14 mouse cellular contexts compared by ENCODE assay signal in the genomic region with DNA sequence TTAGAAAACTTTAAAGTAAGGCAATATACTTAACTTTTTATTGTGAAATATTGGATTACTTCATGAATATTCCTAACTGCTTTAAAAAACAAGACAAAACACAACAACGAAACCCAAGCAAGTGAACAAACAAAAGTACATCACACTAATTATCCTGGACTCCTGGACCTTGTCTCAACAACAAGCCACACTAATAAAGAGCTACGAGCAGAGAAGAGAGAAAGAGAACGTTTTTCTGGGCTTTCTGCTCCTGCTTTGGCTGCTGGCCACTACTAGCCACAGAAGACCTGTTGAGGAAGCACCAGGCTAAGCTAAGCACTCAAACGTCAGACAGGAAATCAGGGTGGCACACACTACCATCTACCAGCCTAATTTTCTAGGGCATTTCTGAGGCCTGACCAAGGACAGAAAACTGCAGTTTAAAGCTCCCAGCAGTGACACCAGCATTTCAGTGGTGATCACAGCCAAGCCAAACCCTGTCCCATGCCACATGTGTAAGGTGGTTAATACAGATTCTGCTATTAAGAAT. TPM values are rescaled to one million over a fixed set of nuclear protein-coding genes. Genes with fewer than 3 reads are reported as not detected.
A peak's percentile ranks its signal among the peaks of the same experiment; 100 is the strongest.
DNase-seq lines count a peak whose midpoint lies in the region; ATAC-seq and TF ChIP-seq lines count a peak whose summit lies in the region.
"Had no signal": no experiment of that assay in that cellular context is flagged by ENCODE, and none has a peak within 500 bp of the region (broad histone marks: within the 10 kb centered on the region; RNA-seq: fewer than 3 reads in every experiment).

No protein-coding gene starts in this region.

- intact Hi-C loops in gastrocnemius, adult 2 months (cut with DNase I): no loop called here

- H3K4me3 ChIP-seq in gastrocnemius, adult 2 months: no peak overlapping the region
- no peak overlapping the region for H3K4me3 ChIP-seq in liver, embryonic 16.5 days (ENCODE audit: low read depth, low read length)
- H3K4me3 ChIP-seq in liver, embryonic 11.5 days (ENCODE audit: low read depth, low read length): no peak overlapping the region
- no peak overlapping the region for H3K4me3 ChIP-seq in brown adipose tissue, adult 24 weeks (ENCODE audit: insufficient read depth, low read depth, low read length)
- H3K4me3 ChIP-seq: heart, embryonic 10.5 days; left cerebral cortex, adult 2 months had no signal

- 47% methylated on average over 4 of the region's 4 CpGs for WGBS in liver, embryonic 16.5 days (ENCODE audit: insufficient replicate concordance)
- 60% methylated on average over 4 of the region's 4 CpGs for WGBS in liver, embryonic 11.5 days

- TF ChIP-seq CTCF in gastrocnemius, adult 2 months (IDR thresholded peaks at IDR 0.05): no peak

- H3K27ac ChIP-seq in gastrocnemius, adult 2 months: peak overlapping the region; percentile 16
- 0 out of 2 replicates have a peak overlapping the region, but pooled peaks have one; percentile 26 for H3K27ac ChIP-seq in liver, embryonic 16.5 days (ENCODE audit: low read length)
- H3K27ac ChIP-seq in liver, embryonic 11.5 days (ENCODE audit: low read depth, low read length): no peak overlapping the region
- H3K27ac ChIP-seq in brown adipose tissue, adult 24 weeks (replicated peaks; ENCODE audit: low read depth, low read length): peak overlapping the region; percentile 85
- H3K27ac ChIP-seq: heart, embryonic 10.5 days; hindbrain, embryonic 14.5 days; left cerebral cortex, adult 2 months had no signal

- H3K4me1 ChIP-seq in liver, embryonic 16.5 days (ENCODE audit: control insufficient read depth, low read depth, low read length): peaks cover 10% of the 10 kb centered on the region
- peaks cover 3% of the 10 kb centered on the region; the same call in 1 of the 2 replicates for H3K4me1 ChIP-seq in liver, embryonic 11.5 days (replicated peaks; ENCODE audit: control insufficient read depth, insufficient read depth, low read length)
- peaks cover 23% of the 10 kb centered on the region for H3K4me1 ChIP-seq in brown adipose tissue, adult 24 weeks (ENCODE audit: control insufficient read depth, insufficient read depth, insufficient read length, low read length)

- no peaks in the 10 kb centered on the region for H3K9me3 ChIP-seq in liver, embryonic 16.5 days (replicated peaks; ENCODE audit: control insufficient read depth, low read length)
- H3K9me3 ChIP-seq in liver, embryonic 11.5 days (ENCODE audit: control insufficient read depth, low read length): no peaks in the 10 kb centered on the region
- H3K9me3 ChIP-seq: heart, embryonic 10.5 days had no signal

- no peak for DNase-seq in gastrocnemius, adult 2 months
- no peak for DNase-seq in gastrocnemius, postnatal 25 days
- no peak for DNase-seq in liver, embryonic 11.5 days (ENCODE audit: low spot score)
- no peak for DNase-seq in cerebellum, adult 11 months
- no peak for DNase-seq in left cerebral cortex, adult 11 months (ENCODE audit: low spot score)
- DNase-seq: lung, embryonic 14.5 days; right cerebral cortex, adult 18-20 months had no signal

- H3K36me3 ChIP-seq in liver, embryonic 16.5 days (ENCODE audit: control insufficient read depth, insufficient read depth): peaks cover 6% of the 10 kb centered on the region
- peaks cover 3% of the 10 kb centered on the region for H3K36me3 ChIP-seq in liver, embryonic 11.5 days (ENCODE audit: control insufficient read depth, insufficient read depth, low read length)

- no peak overlapping the region for H3K9ac ChIP-seq in liver, embryonic 16.5 days (ENCODE audit: low read depth, low read length)
- no peak overlapping the region for H3K9ac ChIP-seq in liver, embryonic 11.5 days (ENCODE audit: low read depth, low read length)
- H3K9ac ChIP-seq: hindbrain, embryonic 14.5 days; lung, embryonic 14.5 days had no signal

- no peak for ATAC-seq in liver, embryonic 16.5 days (ENCODE audit: low read depth)
- no peak for ATAC-seq in liver, embryonic 11.5 days (replicated peaks; ENCODE audit: low FRiP score)
- ATAC-seq in neutrophil, adult 5-6 weeks (ENCODE audit: extremely low read depth, insufficient number of reproducible peaks, low FRiP score, poor library complexity, severe bottlenecking): peak; percentile 49; the same call in 1 of the 2 replicates

- no peak overlapping the region for H3K4me2 ChIP-seq in liver, embryonic 16.5 days (ENCODE audit: low read depth, low read length)
- no peak overlapping the region for H3K4me2 ChIP-seq in liver, embryonic 11.5 days
- H3K4me2 ChIP-seq: hindbrain, embryonic 14.5 days; lung, embryonic 14.5 days; midbrain, embryonic 11.5 days had no signal

- H3K27me3 ChIP-seq in liver, embryonic 16.5 days (ENCODE audit: control insufficient read depth, insufficient read depth, low read depth, low read length): no peaks in the 10 kb centered on the region
- H3K27me3 ChIP-seq in liver, embryonic 11.5 days (replicated peaks; ENCODE audit: control insufficient read depth, insufficient read depth, low read length): no peaks in the 10 kb centered on the region

RNA-seq across cellular contexts. Expression of gene Atl1, which starts 28.2 kb away (rescaled TPM):
- total RNA-seq in gastrocnemius, adult 2 months (2021): 1 to 10 TPM; 2.1 to 2.2 TPM
- 1 to 10 TPM; 1.7 to 2.4 TPM for total RNA-seq in gastrocnemius, postnatal 25 days (2021)
- polyA plus RNA-seq in liver, embryonic 16.5 days (2015; fragmentation: Nextera tagmentation; extraction: Ambion mirVana): 1.4 TPM in 2 replicates
- 1.0 and 1.5 TPM in 2 replicates for polyA plus RNA-seq in liver, embryonic 11.5 days (2014; fragmentation: Nextera tagmentation; extraction: Ambion mirVana)
- 0.95 and 2.3 TPM in 2 replicates for polyA plus RNA-seq in brown adipose tissue, adult 24 weeks (2012; ENCODE audit: insufficient read depth, insufficient read length, missing spikeins)
- 1.5 and 2.2 TPM in 2 replicates for total RNA-seq in neutrophil, adult 5-6 weeks (2017)

RNA-seq across cellular contexts. Expression of gene Map4k5, which starts 28.8 kb away (rescaled TPM):
- total RNA-seq in gastrocnemius, adult 2 months (2021): 10 to 100 TPM; 22.9 to 25.9 TPM
- total RNA-seq in gastrocnemius, postnatal 25 days (2021): 10 to 100 TPM; 19.2 to 20.4 TPM
- polyA plus RNA-seq in liver, embryonic 16.5 days (2015; fragmentation: Nextera tagmentation; extraction: Ambion mirVana): 23.8 and 24.6 TPM in 2 replicates
- 21.5 and 26.8 TPM in 2 replicates for polyA plus RNA-seq in liver, embryonic 11.5 days (2014; fragmentation: Nextera tagmentation; extraction: Ambion mirVana)
- polyA plus RNA-seq in brown adipose tissue, adult 24 weeks (2012; ENCODE audit: insufficient read depth, insufficient read length, missing spikeins): 12.0 and 12.3 TPM in 2 replicates
- 40.6 and 46.7 TPM in 2 replicates for total RNA-seq in neutrophil, adult 5-6 weeks (2017)
